Mouse (Mus musculus) liver, embryonic 14.5 days (tissue): ENCODE data around the gene Kyat1. TPM values are rescaled to one million over a fixed set of nuclear protein-coding genes. Genes with fewer than 3 reads are reported as not detected.
A peak's percentile ranks its signal among the peaks of the same experiment; 100 is the strongest.
"Not testable (repeated sequence)": the region's sequence is repeated elsewhere in the genome, so short reads cannot be mapped to it uniquely, and the experiment has no call there.

Source experiments
- ATAC-seq: fragments of 200-750 bp; cut with Nextera tagmentation; 2 replicates; pipeline ENCODE4 v1.8.0; 2017; ENCODE audit warnings: moderate number of reproducible peaks, mild to moderate bottlenecking, moderate library complexity; ENCODE audit not compliant: insufficient read depth
- DNase-seq, 3 experiments: peaks; one replicate each; pipeline ENCODE4 v3.0.0-alpha.2; 2012 to 2013; ENCODE audit warnings: low read depth in 3 of 3, low spot score in 3 of 3
- H3K27ac ChIP-seq: fragments of 300-500 bp; sonication (generic); 2 replicates; pipeline ENCODE4 v1.5.1; 2014; ENCODE audit warnings: moderate library complexity, mild to moderate bottlenecking, control low read depth, inconsistent platforms
- H3K27me3 ChIP-seq: fragments of 300-500 bp; sonication (generic); 2 replicates; pipeline ENCODE4 v1.6.1; 2014; ENCODE audit warnings: mild to moderate bottlenecking, low read length, moderate library complexity; ENCODE audit not compliant: control insufficient read depth, insufficient read depth
- H3K36me3 ChIP-seq: fragments of 300-500 bp; sonication (generic); replicated peaks from 2 replicates; pipeline ENCODE4 v1.6.1; 2014; ENCODE audit warnings: low read depth; ENCODE audit not compliant: control insufficient read depth, insufficient read depth
- H3K4me1 ChIP-seq, 2 experiments: fragments of 200-500 bp in 1 of 2; fragments of 300-500 bp in 1 of 2; sonication (generic) in 1 of 2; replicated peaks; 2 replicates each; pipeline ENCODE4 v1.6.1; 2012 to 2014; ENCODE audit warnings: antibody characterized with exemption in 1 of 2, inconsistent platforms in 1 of 2, low read length in 1 of 2; ENCODE audit not compliant: control insufficient read depth in 2 of 2, insufficient read depth in 2 of 2
- H3K4me2 ChIP-seq: fragments of 300-500 bp; sonication (generic); 2 replicates; pipeline ENCODE4 v1.6.1; 2014; ENCODE audit warnings: low read depth, mild to moderate bottlenecking, control low read depth, moderate library complexity
- H3K4me3 ChIP-seq, 2 experiments: fragments of 200-500 bp in 1 of 2; fragments of 300-500 bp in 1 of 2; sonication (generic) in 1 of 2; 2 replicates each; pipeline ENCODE4 v1.5.1; 2012 to 2014; ENCODE audit warnings: low read depth in 2 of 2, low read length in 2 of 2, mild to moderate bottlenecking in 2 of 2, control low read depth in 1 of 2, inconsistent platforms in 1 of 2, moderate library complexity in 1 of 2; ENCODE audit not compliant: insufficient read depth in 1 of 2
- H3K9ac ChIP-seq: fragments of 300-500 bp; sonication (generic); replicated peaks from 2 replicates; pipeline ENCODE4 v1.6.1; 2014; ENCODE audit warnings: mild to moderate bottlenecking, control low read depth, moderate library complexity
- H3K9me3 ChIP-seq: fragments of 300-500 bp; sonication (generic); 2 replicates; pipeline ENCODE4 v1.6.1; 2016; ENCODE audit warnings: low read length, mixed read lengths; ENCODE audit not compliant: control insufficient read depth
- CTCF ChIP-seq: IDR thresholded peaks from 2 replicates; pipeline ENCODE4 v1.5.1; 2016; ENCODE audit warnings: antibody characterized with exemption, low read depth, control low read depth
- EP300 ChIP-seq: IDR thresholded peaks from 2 replicates; pipeline ENCODE4 v1.6.1; 2016; ENCODE audit warnings: antibody characterized with exemption, low read depth
- WGBS: fragments of 180-500 bp; shearing (Covaris S2); extraction: QIAGEN DNeasy Blood & Tissue Kit; methylation state at CpG from one replicate; pipeline ENCODE4 v1.1.7; 2014; ENCODE audit not compliant: insufficient replicate concordance; 5-methylcytosine and 5-hydroxymethylcytosine counted together
- polyA plus RNA-seq, 2 experiments: library from polyadenylated mRNA; depleted of rRNA in 1 of 2; stranded (reverse) in 1 of 2; unstranded in 1 of 2; fragments of >200 nt; fragmentation: Nextera tagmentation in 1 of 2; extraction: Ambion mirVana in 1 of 2; gene quantifications; 2 replicates each; pipeline versions ENCODE4 v1.2.1 to v1.2.3; 2012 to 2014

Gene Kyat1
- polyA plus RNA-seq, 2 experiments = 9.5 to 14.3 TPM

- Histone ChIP-seq H3K27ac (peak overlapping the region; percentile 58), H3K9ac (no peak overlapping the region), H3K36me3 (no peaks in the 10 kb centered on the region), H3K4me1 (peaks cover 12 to 22% of the 10 kb centered on the region in 2 experiments), H3K27me3 (no peaks in the 10 kb centered on the region), H3K9me3 (no peaks in the 10 kb centered on the region), H3K4me3 (no peak overlapping the region), H3K4me2 (peak overlapping the region; percentile 35)
- DNase-seq (peak; percentile 49 to 67 (median 66)), ATAC-seq (peak; percentile 96)
- WGBS = 36% methylated on average over 6 of the region's 6 CpGs
- peak; percentile 67 for TF ChIP-seq EP300
- no peak; the same call in 1 of the 2 replicates for TF ChIP-seq CTCF
These were observed 20.4 kb downstream of the Kyat1 start for GRCm38 (mm10) chr2:30185276-30185675.

GRCm38 (mm10) chr2:30183721-30184120 lies 21.9 kb downstream of the Kyat1 start:
- 60% methylated on average over 3 of the region's 3 CpGs for WGBS
- H3K27ac ChIP-seq = no peak overlapping the region
- no peaks in the 10 kb centered on the region for H3K9me3 ChIP-seq
- no peak overlapping the region for H3K9ac ChIP-seq
- no peaks in the 10 kb centered on the region for H3K27me3 ChIP-seq
- DNase-seq = no peak
- H3K4me1 ChIP-seq = peaks cover 12 to 22% of the 10 kb centered on the region in 2 experiments
- H3K4me2 ChIP-seq = no peak overlapping the region
- TF ChIP-seq EP300 (no peak), CTCF (no peak)
- no peak for ATAC-seq
- no peak overlapping the region for H3K4me3 ChIP-seq
- no peaks in the 10 kb centered on the region for H3K36me3 ChIP-seq

GRCm38 (mm10) chr2:30182424-30182823 lies 23.2 kb downstream of the Kyat1 start:
- no peaks in the 10 kb centered on the region for H3K36me3 ChIP-seq
- H3K4me1 ChIP-seq = peaks cover 16 to 22% of the 10 kb centered on the region in 2 experiments
- TF ChIP-seq CTCF (no peak), EP300 (no peak)
- H3K9ac ChIP-seq = no peak overlapping the region
- WGBS = 74% methylated on average over 2 of the region's 2 CpGs
- H3K27me3 ChIP-seq = no peaks in the 10 kb centered on the region
- H3K9me3 ChIP-seq = no peaks in the 10 kb centered on the region
- H3K27ac ChIP-seq = no peak overlapping the region
- DNase-seq (no peak), ATAC-seq (no peak)
- no peak overlapping the region for H3K4me2 ChIP-seq
- H3K4me3 ChIP-seq = no peak overlapping the region

GRCm38 (mm10) chr2:30178711-30179110 lies 26.9 kb downstream of the Kyat1 start:
- Histone ChIP-seq H3K36me3 (peaks cover 16% of the 10 kb centered on the region), H3K4me2 (peak overlapping the region; percentile 76), H3K4me3 (peak overlapping the region in 1 of 2 experiments; percentile 68; a peak in 2 of 4 replicates), H3K4me1 (peaks cover 5 to 10% of the 10 kb centered on the region in 2 experiments; a peak in 3 of 4 replicates)
- not testable (repeated sequence) for DNase-seq, ATAC-seq, H3K27ac ChIP-seq, H3K9ac ChIP-seq, H3K9me3 ChIP-seq, H3K27me3 ChIP-seq
- 53% methylated on average over 7 of the region's 7 CpGs for WGBS
- TF ChIP-seq CTCF = peak; percentile 5; the same call in 1 of the 2 replicates

GRCm38 (mm10) chr2:30177700-30178675 lies 27.7 kb downstream of the Kyat1 start, which contains the start of gene Spout1:
Spout1 (minus strand) TSS chr2:30178459.
- no peak within 1 kb of the TSS for H3K27ac ChIP-seq

More at GRCm38 (mm10) chr2:30177700-30178675, 27.7 kb downstream of the Kyat1 start, which contains the start of gene Spout1:
- H3K4me3 ChIP-seq = peak within 1 kb of the TSS; percentile 68 to 74
- 2% methylated on average over 54 of the region's 54 CpGs for WGBS
- no peaks in the 10 kb centered on the region for H3K27me3 ChIP-seq
- H3K4me1 ChIP-seq = peaks cover 5 to 8% of the 10 kb centered on the region in 2 experiments; a peak in 3 of 4 replicates
- TF ChIP-seq EP300 (no peak), CTCF (no peak)
- DNase-seq = peak; percentile 88 to 89 (median 89)
- peak; percentile 96 for ATAC-seq
- H3K9ac ChIP-seq = peak within 1 kb of the TSS; percentile 61
- H3K9me3 ChIP-seq = no peaks in the 10 kb centered on the region; the same call in 1 of the 2 replicates
- peak within 1 kb of the TSS; percentile 76 for H3K4me2 ChIP-seq
- H3K36me3 ChIP-seq = peaks cover 23% of the 10 kb centered on the region
